Mouse (Mus musculus) lung, embryonic 14.5 days (tissue): Measurements from ENCODE around the gene Prdm1. TPM values are rescaled to one million over a fixed set of nuclear protein-coding genes. Genes with fewer than 3 reads are reported as not detected.

Experiments
- ATAC-seq: fragments of 200-750 bp; cut with Nextera tagmentation; 2 replicates; pipeline ENCODE4 v1.8.0; 2017; ENCODE audit warnings: mild to moderate bottlenecking, moderate TSS enrichment, moderate library complexity; ENCODE audit not compliant: insufficient read depth
- DNase-seq: peaks from one replicate; pipeline ENCODE4 v3.0.0-alpha.2; 2015
- H3K27ac ChIP-seq: fragments of 300-500 bp; sonication (generic); 2 replicates; pipeline ENCODE4 v1.5.1; 2014; ENCODE audit warnings: low read depth, mild to moderate bottlenecking, moderate library complexity
- H3K27me3 ChIP-seq: fragments of 300-500 bp; sonication (generic); 2 replicates; pipeline ENCODE4 v1.6.1; 2014; ENCODE audit warnings: low read length, control low read depth; ENCODE audit not compliant: insufficient read depth
- H3K36me3 ChIP-seq: fragments of 300-500 bp; sonication (generic); 2 replicates; pipeline ENCODE4 v1.6.1; 2014; ENCODE audit warnings: control low read depth; ENCODE audit not compliant: insufficient read depth
- H3K4me1 ChIP-seq: fragments of 300-500 bp; sonication (generic); 2 replicates; pipeline ENCODE4 v1.6.1; 2014; ENCODE audit warnings: antibody characterized with exemption, control low read depth; ENCODE audit not compliant: insufficient read depth
- H3K4me2 ChIP-seq: fragments of 300-500 bp; sonication (generic); 2 replicates; pipeline ENCODE4 v1.6.1; 2014; ENCODE audit warnings: mild to moderate bottlenecking
- H3K4me3 ChIP-seq: fragments of 300-500 bp; sonication (generic); 2 replicates; pipeline ENCODE4 v1.5.1; 2014; ENCODE audit warnings: low read depth, low read length
- H3K9ac ChIP-seq: fragments of 300-500 bp; sonication (generic); 2 replicates; pipeline ENCODE4 v1.6.1; 2014
- H3K9me3 ChIP-seq: fragments of 300-500 bp; sonication (generic); 2 replicates; pipeline ENCODE4 v1.6.1; 2016; ENCODE audit warnings: low read depth, low read length, control low read depth
- CTCF ChIP-seq: IDR thresholded peaks from 2 replicates; pipeline ENCODE4 v1.5.1; 2016; ENCODE audit warnings: antibody characterized with exemption, low read depth
- WGBS: fragments of 180-500 bp; shearing (Covaris S2); extraction: QIAGEN DNeasy Blood & Tissue Kit; methylation state at CpG from one replicate; pipeline ENCODE4 v1.1.7; 2014; 5-methylcytosine and 5-hydroxymethylcytosine counted together
- polyA plus RNA-seq: library from polyadenylated mRNA; unstranded; fragments of >200 nt; fragmentation: Nextera tagmentation; extraction: Ambion mirVana; gene quantifications from 2 replicates; pipeline ENCODE4 v1.2.1, GENCODE M21; 2014

Prdm1 gene
- polyA plus RNA-seq, 1 experiment from 2014 or later, result 2.7 TPM

DNA sequence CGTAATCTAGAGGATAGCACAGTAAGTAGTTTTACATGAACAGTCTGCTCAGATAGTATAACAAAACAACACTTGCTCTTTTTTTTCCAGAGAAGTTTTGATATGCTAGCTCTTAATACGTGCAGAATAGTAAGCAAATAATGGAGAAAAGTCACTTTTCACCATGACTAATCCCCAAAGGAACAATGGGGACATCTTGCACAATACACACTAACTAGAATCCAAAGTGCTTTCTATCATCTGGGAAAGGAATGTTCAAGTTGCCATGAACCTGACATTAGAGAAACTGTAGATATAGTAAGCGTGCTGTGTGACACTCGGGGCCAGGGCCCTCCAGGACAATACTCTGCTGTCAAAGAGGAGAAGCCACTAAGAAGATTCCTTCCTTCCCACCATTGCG, 15.2 kb downstream of the Prdm1 start:
- no peak for TF ChIP-seq CTCF

DNA sequence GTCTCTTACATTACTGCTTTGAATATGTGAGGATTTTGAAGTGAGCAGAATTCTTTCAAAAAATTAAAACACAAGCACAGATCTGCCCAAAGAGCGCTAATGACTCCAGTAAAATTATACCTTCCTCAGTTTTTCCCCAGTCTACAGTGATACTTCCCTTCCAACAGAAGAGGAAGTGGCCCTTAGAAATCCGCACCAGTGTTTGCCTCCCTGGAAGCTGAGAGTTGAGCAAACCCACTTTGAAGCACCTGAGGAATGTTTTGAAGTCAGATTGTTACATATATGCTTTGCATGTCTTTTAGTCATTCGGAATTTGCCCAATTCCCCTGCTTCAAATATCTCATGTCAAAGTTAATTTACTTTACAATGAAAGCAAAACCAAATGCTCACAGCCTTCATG, 17.3 kb downstream of the Prdm1 start:
- no peak for ATAC-seq
- Histone ChIP-seq H3K9ac (no peak overlapping the region), H3K27me3 (no peaks in the 10 kb centered on the region), H3K4me2 (no peak overlapping the region), H3K4me1 (no peaks in the 10 kb centered on the region; the same call in 1 of the 2 replicates), H3K4me3 (no peak overlapping the region), H3K36me3 (no peaks in the 10 kb centered on the region), H3K27ac (no peak overlapping the region), H3K9me3 (no peaks in the 10 kb centered on the region)
- DNase-seq, result no peak
- 57% methylated on average over 3 of the region's 3 CpGs for WGBS
- TF ChIP-seq CTCF, result no peak

More for the DNA sequence above, 15.2 kb downstream of the Prdm1 start:
- Histone ChIP-seq H3K9ac (no peak overlapping the region), H3K4me3 (no peak overlapping the region), H3K27me3 (no peaks in the 10 kb centered on the region), H3K36me3 (no peaks in the 10 kb centered on the region), H3K27ac (no peak overlapping the region), H3K4me1 (no peaks in the 10 kb centered on the region; the same call in 1 of the 2 replicates), H3K9me3 (no peaks in the 10 kb centered on the region), H3K4me2 (no peak overlapping the region)
- no peak for DNase-seq
- WGBS, result 79% methylated on average over 5 of the region's 5 CpGs
- no peak for ATAC-seq

DNA sequence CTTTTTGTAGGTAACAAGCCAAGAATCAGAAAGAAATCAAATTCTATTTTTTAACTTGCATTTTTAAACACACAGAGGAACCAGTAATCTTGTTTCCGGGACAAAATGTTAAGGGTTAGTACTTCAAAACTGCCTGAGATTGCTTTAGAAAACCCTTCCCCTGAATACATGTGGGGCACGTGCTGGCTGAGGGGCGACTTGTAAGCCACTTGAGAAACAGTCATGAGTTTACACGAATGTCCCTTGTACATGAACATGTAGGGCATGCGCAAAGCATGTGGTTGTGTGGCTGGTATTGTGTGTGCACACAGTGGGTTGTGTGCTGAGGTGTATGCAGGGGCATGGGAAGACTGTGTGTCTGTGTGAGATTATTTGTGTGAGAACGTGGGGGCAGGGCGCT, 19.7 kb downstream of the Prdm1 start:
- DNase-seq (no peak), ATAC-seq (no peak)
- Histone ChIP-seq H3K27me3 (no peaks in the 10 kb centered on the region), H3K9me3 (no peaks in the 10 kb centered on the region), H3K27ac (no peak overlapping the region), H3K4me1 (no peaks in the 10 kb centered on the region; the same call in 1 of the 2 replicates), H3K36me3 (no peaks in the 10 kb centered on the region), H3K9ac (no peak overlapping the region), H3K4me3 (no peak overlapping the region), H3K4me2 (no peak overlapping the region)
- no peak for TF ChIP-seq CTCF
- WGBS, result 76% methylated on average over 7 of the region's 7 CpGs

DNA sequence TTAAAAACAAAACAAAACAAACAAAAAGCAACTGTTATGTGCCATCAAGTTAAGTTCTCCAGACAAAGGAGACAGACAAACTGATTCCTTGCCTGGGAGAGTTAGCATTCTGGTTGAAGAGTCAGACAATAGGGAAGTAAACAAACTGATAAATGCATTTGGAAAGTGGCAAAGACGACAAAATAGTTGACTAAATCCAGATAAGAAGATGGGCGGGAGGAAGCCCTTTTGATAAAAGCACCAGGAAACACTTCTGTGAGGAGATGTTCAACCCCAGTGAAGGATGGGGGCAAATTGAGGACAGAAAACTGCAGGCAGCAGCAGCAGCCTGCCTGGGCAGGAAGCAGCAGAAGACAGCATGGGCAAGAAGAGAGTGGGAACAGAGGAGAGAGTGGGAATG, 20.3 kb downstream of the Prdm1 start:
- no peak for DNase-seq
- H3K9ac ChIP-seq, result no peak overlapping the region
- no peaks in the 10 kb centered on the region for H3K36me3 ChIP-seq
- H3K4me2 ChIP-seq, result no peak overlapping the region
- H3K4me3 ChIP-seq, result no peak overlapping the region
- H3K9me3 ChIP-seq, result no peaks in the 10 kb centered on the region
- no peaks in the 10 kb centered on the region for H3K27me3 ChIP-seq
- no peak for TF ChIP-seq CTCF
- ATAC-seq, result no peak
- no peaks in the 10 kb centered on the region; the same call in 1 of the 2 replicates for H3K4me1 ChIP-seq
- 27% methylated on average over 2 of the region's 2 CpGs for WGBS
- no peak overlapping the region for H3K27ac ChIP-seq

DNA sequence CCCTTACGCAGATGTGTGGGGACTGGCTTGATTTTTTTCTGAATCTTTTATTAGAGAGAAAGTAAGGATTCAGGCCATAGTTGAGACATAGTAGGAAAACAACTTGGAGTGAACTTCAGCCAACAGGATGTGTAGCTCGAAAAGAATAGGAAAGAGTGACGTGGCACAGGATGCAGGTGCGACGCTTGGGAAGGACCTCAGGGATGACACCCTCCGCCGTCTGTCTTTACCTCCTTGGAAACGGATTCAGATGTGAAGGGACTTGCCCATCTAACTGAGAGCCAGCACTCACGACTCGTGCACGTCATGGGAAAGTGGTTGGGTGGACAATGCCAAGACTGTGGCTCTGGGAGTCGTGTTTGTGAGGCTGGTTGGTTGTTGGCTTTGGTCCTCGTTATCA, 25.4 kb downstream of the Prdm1 start:
- H3K9ac ChIP-seq, result no peak overlapping the region
- peak; percentile 62 for DNase-seq
- H3K27me3 ChIP-seq, result no peaks in the 10 kb centered on the region

DNA sequence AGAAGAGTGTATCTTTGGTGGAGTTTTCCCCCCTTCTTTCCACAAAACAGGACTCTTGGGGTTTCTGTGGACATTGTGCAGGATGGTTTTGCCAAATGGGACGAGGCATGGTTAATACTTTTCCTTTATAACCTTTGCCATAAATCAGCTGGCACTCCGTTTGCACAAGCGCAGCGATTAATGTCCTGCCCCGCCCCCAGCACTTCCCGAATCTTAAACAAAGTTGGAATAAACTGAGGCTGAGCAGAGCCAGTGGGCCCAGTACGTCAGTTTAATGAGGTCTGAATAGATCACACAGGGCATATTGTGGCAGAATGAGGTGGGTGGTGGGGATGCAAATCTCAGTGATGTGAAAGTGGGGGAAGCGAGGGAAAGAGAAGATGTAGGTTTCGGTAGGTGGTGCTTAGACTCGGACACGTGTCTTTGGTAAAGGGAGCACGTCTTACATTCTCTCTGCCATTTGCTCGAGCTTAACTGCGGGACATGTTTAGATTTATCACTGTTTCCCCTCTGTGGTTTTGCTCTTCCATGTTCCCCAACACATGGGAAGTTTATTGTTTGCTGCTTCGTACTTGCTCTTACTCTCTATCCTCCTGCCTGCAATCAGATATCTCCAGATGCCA, 28.3 kb downstream of the Prdm1 start:
- Histone ChIP-seq H3K27me3 (no peaks in the 10 kb centered on the region), H3K4me3 (no peak overlapping the region), H3K27ac (no peak overlapping the region), H3K4me1 (no peaks in the 10 kb centered on the region), H3K9me3 (no peaks in the 10 kb centered on the region), H3K4me2 (peak overlapping the region; percentile 41), H3K36me3 (no peaks in the 10 kb centered on the region), H3K9ac (no peak overlapping the region)
- peak; percentile 63 for DNase-seq
- TF ChIP-seq CTCF, result no peak
- WGBS, result 29% methylated on average over 15 of the region's 15 CpGs
- ATAC-seq, result peak; percentile 65; the same call in 1 of the 2 replicates

More for the DNA sequence above, 25.4 kb downstream of the Prdm1 start:
- ATAC-seq, result no peak
- 75% methylated on average over 13 of the region's 13 CpGs for WGBS
- Histone ChIP-seq H3K27ac (no peak overlapping the region), H3K4me1 (no peaks in the 10 kb centered on the region), H3K36me3 (no peaks in the 10 kb centered on the region), H3K4me3 (no peak overlapping the region), H3K4me2 (no peak overlapping the region), H3K9me3 (no peaks in the 10 kb centered on the region)
- TF ChIP-seq CTCF, result no peak

DNA sequence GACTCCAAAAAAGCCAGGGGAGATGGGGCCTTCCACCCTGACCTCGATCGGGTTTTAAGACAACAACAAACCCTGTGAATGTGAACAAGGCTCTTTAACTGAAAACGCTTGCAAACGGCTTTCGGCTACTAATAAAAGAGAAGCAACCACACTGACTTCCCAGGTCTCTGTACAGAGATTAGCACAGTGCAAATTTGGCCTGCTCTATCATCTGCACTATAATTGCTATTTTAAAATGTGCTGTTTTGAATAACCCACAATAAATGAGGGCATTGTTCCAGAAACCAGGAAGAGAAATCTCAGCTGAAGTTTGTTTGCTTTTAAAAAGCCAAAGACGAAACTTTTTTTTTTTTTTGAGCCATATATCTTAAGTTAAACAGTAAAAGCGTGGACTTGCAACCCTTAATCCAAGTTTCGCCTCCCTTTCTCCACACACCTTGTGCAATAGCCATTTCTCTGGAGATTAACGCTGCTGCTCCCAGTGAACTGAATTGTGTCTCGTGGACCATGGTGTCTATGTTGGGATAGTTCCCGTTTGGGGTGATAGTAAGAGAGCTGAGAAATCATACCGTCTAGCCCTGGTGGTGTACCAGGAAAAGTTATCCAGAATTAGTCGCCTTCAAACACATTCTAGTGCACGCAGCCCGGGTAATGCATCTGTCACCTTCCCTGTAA, 34.3 kb downstream of the Prdm1 start:
- ATAC-seq (no peak), DNase-seq (peak; percentile 43)
- H3K9ac ChIP-seq, result no peak overlapping the region
- TF ChIP-seq CTCF, result no peak
- no peaks in the 10 kb centered on the region for H3K4me1 ChIP-seq
- 51% methylated on average over 15 of the region's 15 CpGs for WGBS
- no peaks in the 10 kb centered on the region for H3K27me3 ChIP-seq
- H3K4me2 ChIP-seq, result no peak overlapping the region
- H3K4me3 ChIP-seq, result no peak overlapping the region
- H3K9me3 ChIP-seq, result no peaks in the 10 kb centered on the region
- H3K27ac ChIP-seq, result no peak overlapping the region
- no peaks in the 10 kb centered on the region for H3K36me3 ChIP-seq
